ENCODE assay signal across 13 mouse cellular contexts in genomic region chr15:83683051-83683561, GRCm38 (mm10). TPM values are rescaled to one million over a fixed set of nuclear protein-coding genes. Genes with fewer than 3 reads are reported as not detected.
DNase-seq lines count a peak whose midpoint lies in the region; ATAC-seq and TF ChIP-seq lines count a peak whose summit lies in the region.
"Had no signal": no experiment of that assay in that cellular context is flagged by ENCODE, and none has a peak within 500 bp of the region (broad histone marks: within the 10 kb centered on the region; RNA-seq: fewer than 3 reads in every experiment).

No protein-coding gene starts in this region.

- H3K27ac ChIP-seq in intestine, embryonic 15.5 days = no peak overlapping the region
- H3K27ac ChIP-seq in lung, postnatal 0 days (ENCODE audit: low read length) = no peak overlapping the region
- H3K27ac ChIP-seq in cerebellum, adult 2 months (ENCODE audit: insufficient read depth, low read length) = no peak overlapping the region
- H3K27ac ChIP-seq: forebrain, embryonic 15.5 days; left cerebral cortex, adult 2 months had no signal

- ATAC-seq in intestine, embryonic 15.5 days = 0 out of 2 replicates have a peak, but pooled peaks have one; percentile 29
- ATAC-seq in lung, postnatal 0 days = peak; percentile 81
- ATAC-seq: forebrain, embryonic 15.5 days; liver, postnatal 0 days had no signal

- 0 out of 2 replicates have a peak, but pooled peaks cover 1% of the 10 kb centered on the region for H3K27me3 ChIP-seq in intestine, embryonic 15.5 days (replicated peaks)
- H3K27me3 ChIP-seq in lung, postnatal 0 days (replicated peaks; ENCODE audit: insufficient read depth, low read length) = no peaks in the 10 kb centered on the region
- no peaks in the 10 kb centered on the region for H3K27me3 ChIP-seq in cerebellum, adult 2 months (ENCODE audit: control insufficient read depth, insufficient read depth, low read length)
- H3K27me3 ChIP-seq: forebrain, embryonic 15.5 days had no signal

- no peak overlapping the region for H3K4me2 ChIP-seq in intestine, embryonic 15.5 days (replicated peaks)
- no peak overlapping the region for H3K4me2 ChIP-seq in lung, postnatal 0 days (replicated peaks; ENCODE audit: low read depth, low read length)
- H3K4me2 ChIP-seq: forebrain, embryonic 15.5 days had no signal

- TF ChIP-seq CTCF in lung, postnatal 0 days (IDR thresholded peaks at IDR 0.05) = peak; percentile 50
- TF ChIP-seq CTCF in cerebellum, adult 2 months (IDR thresholded peaks at IDR 0.05; ENCODE audit: borderline replicate concordance, insufficient read depth, low read depth, low read length) = no peak

- H3K9ac ChIP-seq in intestine, embryonic 15.5 days = no peak overlapping the region
- no peak overlapping the region for H3K9ac ChIP-seq in lung, postnatal 0 days (replicated peaks; ENCODE audit: low read depth)
- H3K9ac ChIP-seq: forebrain, embryonic 15.5 days; liver, postnatal 0 days had no signal

- peak; percentile 48; the same call in 1 of the 2 replicates for TF ChIP-seq EP300 in lung, postnatal 0 days (IDR thresholded peaks at IDR 0.05)

- H3K9me3 ChIP-seq in intestine, embryonic 15.5 days = no peaks in the 10 kb centered on the region
- H3K9me3 ChIP-seq in lung, postnatal 0 days (ENCODE audit: low read length) = no peaks in the 10 kb centered on the region
- H3K9me3 ChIP-seq: forebrain, embryonic 15.5 days had no signal

- no peak overlapping the region for H3K4me3 ChIP-seq in intestine, embryonic 15.5 days (replicated peaks)
- no peak overlapping the region for H3K4me3 ChIP-seq in lung, postnatal 0 days (ENCODE audit: low read depth, low read length)
- H3K4me3 ChIP-seq in cerebellum, adult 2 months (replicated peaks; ENCODE audit: insufficient read depth, low read depth, low read length) = no peak overlapping the region
- H3K4me3 ChIP-seq: forebrain, embryonic 15.5 days; left cerebral cortex, adult 2 months had no signal

- peak; percentile 17 to 39 for DNase-seq in heart, adult 18-20 months
- DNase-seq in heart, adult 8-10 months (ENCODE audit: low spot score) = no peak
- DNase-seq in ZHBTc4 (ENCODE audit: low read depth, low spot score) = peak; percentile 27
- peak; percentile 83 for DNase-seq in lung, postnatal 0 days (ENCODE audit: low spot score)
- no peak for DNase-seq in cerebellum, postnatal 25 days
- DNase-seq in layer of hippocampus, adult 9-11 months = no peak
- DNase-seq in cerebellum, adult 2 months = no peak
- DNase-seq: cerebellum, adult 9-10 months; liver, postnatal 0 days; thymus, postnatal 4 days had no signal

- no peak for TF ChIP-seq POLR2A in cerebellum, adult 2 months (IDR thresholded peaks at IDR 0.05; ENCODE audit: borderline replicate concordance, insufficient read depth, low read length)

- H3K36me3 ChIP-seq in intestine, embryonic 15.5 days = no peaks in the 10 kb centered on the region
- H3K36me3 ChIP-seq in lung, postnatal 0 days (ENCODE audit: insufficient read depth, low read length) = no peaks in the 10 kb centered on the region
- H3K36me3 ChIP-seq: forebrain, embryonic 15.5 days had no signal

- 31% methylated on average over 15 of the region's 15 CpGs for WGBS in intestine, embryonic 15.5 days
- 34% methylated on average over 15 of the region's 15 CpGs for WGBS in lung, postnatal 0 days
- 73% methylated on average over 15 of the region's 15 CpGs for WGBS in cerebellum, adult 2 months

- peaks cover 7% of the 10 kb centered on the region; the same call in 1 of the 2 replicates for H3K4me1 ChIP-seq in intestine, embryonic 15.5 days (replicated peaks)
- H3K4me1 ChIP-seq in lung, postnatal 0 days (ENCODE audit: insufficient read depth, low read depth, low read length) = peaks cover 3% of the 10 kb centered on the region; the same call in 1 of the 2 replicates
- peaks cover 6% of the 10 kb centered on the region; the same call in 1 of the 2 replicates for H3K4me1 ChIP-seq in cerebellum, adult 2 months (ENCODE audit: control insufficient read depth, insufficient read depth, low read length)

RNA-seq across cellular contexts. Expression of gene Scube1, which starts 41.7 kb away (rescaled TPM):
- under 1 TPM; 0.62 to 0.72 TPM for total RNA-seq in heart, adult 18-20 months (2021)
- total RNA-seq in heart, adult 8-10 months (2022) = under 1 TPM; 0.59 to 0.97 (median 0.84) TPM
- 4.3 and 4.5 TPM in 2 replicates for polyA plus RNA-seq in intestine, embryonic 15.5 days (2015; fragmentation: Nextera tagmentation; extraction: Ambion mirVana)
- polyA plus RNA-seq in lung, postnatal 0 days (2015; fragmentation: Nextera tagmentation; extraction: Ambion mirVana) = 1.6 and 1.9 TPM in 2 replicates
- polyA plus RNA-seq in cerebellum, adult 2 months (2012; rRNA removed) = 2.9 and 3.1 TPM in 2 replicates

Comparison
In these comparisons a context has a peak if more than half of its experiments do, and no peak if none do; other contexts are left out.
1. DNase-seq: peak in heart, adult 18-20 months (2 of 2), ZHBTc4 (single experiment) and lung, postnatal 0 days (single experiment); none in heart, adult 8-10 months (single experiment), cerebellum, postnatal 25 days (0 of 2), layer of hippocampus, adult 9-11 months (single experiment) and cerebellum, adult 2 months (0 of 2).